Mouse (Mus musculus) ES-E14 (cell line): ENCODE results near the gene Tnfsfm13. TPM values are rescaled to one million over a fixed set of nuclear protein-coding genes. Genes with fewer than 3 reads are reported as not detected.

Experiments used
- DNase-seq: peaks from one replicate; pipeline ENCODE4 v3.0.0-alpha.2; 2013; ENCODE audit warnings: low read depth, low spot score
- H3K27ac ChIP-seq: 2 replicates; pipeline ENCODE4 v1.5.1; 2012; ENCODE audit warnings: low read depth, mild to moderate bottlenecking, low read length, moderate library complexity, mixed read lengths; ENCODE audit not compliant: poor library complexity, insufficient read depth, severe bottlenecking
- H3K36me3 ChIP-seq: 2 replicates; pipeline ENCODE4 v1.6.1; 2012; ENCODE audit warnings: mild to moderate bottlenecking, low read length, moderate library complexity, mixed read lengths; ENCODE audit not compliant: control insufficient read depth, poor library complexity, insufficient read depth, severe bottlenecking
- H3K4me1 ChIP-seq, 2 experiments: fragments of 150-350 bp in 1 of 2; sonication (generic) in 1 of 2; 2 replicates each; pipeline ENCODE4 v1.6.1; 2012; ENCODE audit warnings: low read length in 2 of 2, mild to moderate bottlenecking in 1 of 2, mixed read lengths in 1 of 2; ENCODE audit not compliant: control insufficient read depth in 2 of 2, insufficient read depth in 2 of 2, poor library complexity in 1 of 2
- H3K4me3 ChIP-seq, 2 experiments: fragments of 150-350 bp in 1 of 2; sonication (generic) in 1 of 2; 2 replicates each; pipeline ENCODE4 v1.5.1; 2012; ENCODE audit warnings: low read length in 2 of 2, low read depth in 1 of 2, mild to moderate bottlenecking in 1 of 2, mixed read lengths in 1 of 2; ENCODE audit not compliant: insufficient read depth in 1 of 2, poor library complexity in 1 of 2, severe bottlenecking in 1 of 2
- H3K9ac ChIP-seq: 2 replicates; pipeline ENCODE4 v1.6.1; 2012; ENCODE audit warnings: low read depth, mild to moderate bottlenecking, low read length, mixed read lengths; ENCODE audit not compliant: poor library complexity, insufficient read depth, severe bottlenecking
- H3K9me3 ChIP-seq: fragments of 150-350 bp; sonication (generic); 2 replicates; pipeline ENCODE4 v1.6.1; 2012; ENCODE audit warnings: low read depth, mild to moderate bottlenecking, low read length; ENCODE audit not compliant: control insufficient read depth, insufficient read depth
- CHD2 ChIP-seq: IDR thresholded peaks from 2 replicates; pipeline ENCODE4 v1.6.1; 2014; ENCODE audit warnings: mild to moderate bottlenecking, low read depth, low read length, inconsistent platforms
- HCFC1 ChIP-seq: IDR thresholded peaks from 2 replicates; pipeline ENCODE4 v1.6.1; 2012; ENCODE audit warnings: low read length, inconsistent platforms, borderline replicate concordance; ENCODE audit not compliant: insufficient read depth
- MAFK ChIP-seq: IDR thresholded peaks from 2 replicates; pipeline ENCODE4 v1.6.1; 2014; ENCODE audit warnings: mild to moderate bottlenecking, low read depth, low read length, inconsistent platforms; ENCODE audit not compliant: insufficient read depth
- ZC3H11A ChIP-seq: IDR thresholded peaks from 2 replicates; pipeline ENCODE4 v1.6.1; 2012; ENCODE audit warnings: low read depth, mild to moderate bottlenecking, inconsistent platforms, low read length, borderline replicate concordance
- ZNF384 ChIP-seq: IDR thresholded peaks from 2 replicates; pipeline ENCODE4 v1.6.1; 2012; ENCODE audit warnings: low read depth, low read length, inconsistent platforms
- in situ Hi-C, 2 experiments: fragments of 600-800 bp; cut with MboI; formaldehyde crosslinking; loops; one replicate each; pipeline ENCODE4 v1.15.1; 2025; ENCODE audit warnings: low sequenced_read_pairs in 2 of 2, inconsistent platforms in 1 of 2; ENCODE audit not compliant: unreplicated experiment in 2 of 2
- total RNA-seq: library from RNA; depleted of rRNA; stranded (reverse); fragments of 300-350 nt; gene quantifications from 2 replicates; pipeline ENCODE4 v1.2.3, GENCODE M21; 2012

Tnfsfm13 gene
- total RNA-seq, 1 experiment = 13.7 TPM

DNA sequence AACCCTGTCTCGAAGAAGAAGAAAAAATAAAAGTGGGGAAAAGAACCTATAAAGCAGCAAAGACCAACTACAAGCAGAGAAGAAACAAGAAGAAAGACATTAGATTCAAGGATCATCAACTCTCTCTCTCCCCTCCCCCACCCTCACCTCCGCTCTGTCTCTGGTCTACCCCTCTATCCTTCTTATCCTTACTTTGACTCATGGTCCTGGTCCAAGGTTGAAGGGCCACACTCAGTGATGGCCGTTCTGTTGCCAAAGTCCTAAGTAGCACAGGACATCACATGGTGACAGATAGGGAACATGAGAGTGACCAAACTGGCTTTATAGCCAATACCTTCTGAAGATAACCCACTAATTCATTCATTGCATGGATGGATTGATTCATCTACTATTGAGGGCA lies 1.5 kb upstream of the Tnfsfm13 start:
- H3K4me1 ChIP-seq = peaks cover 10 to 33% of the 10 kb centered on the region in 2 experiments
- TF ChIP-seq ZNF384 = no peak
- no peak overlapping the region for H3K4me3 ChIP-seq
- no peak for DNase-seq
- no peaks in the 10 kb centered on the region for H3K9me3 ChIP-seq
- in situ Hi-C loops = no loop called here
- no peaks in the 10 kb centered on the region for H3K36me3 ChIP-seq
- H3K27ac ChIP-seq = no peak overlapping the region; the same call in 1 of the 2 replicates
- peak overlapping the region; percentile 26; the same call in 1 of the 2 replicates for H3K9ac ChIP-seq

GRCm38 (mm10) chr11:69695046-69695360 lies 895 bp downstream of the Tnfsfm13 start:
- Histone ChIP-seq H3K36me3 (peaks cover 8% of the 10 kb centered on the region; the same call in 1 of the 2 replicates), H3K9ac (peak overlapping the region; percentile 78; the same call in 1 of the 2 replicates), H3K9me3 (no peaks in the 10 kb centered on the region), H3K27ac (no peak overlapping the region), H3K4me3 (peak overlapping the region; percentile 55 to 66; a peak in 2 of 4 replicates), H3K4me1 (peaks cover 9 to 34% of the 10 kb centered on the region in 2 experiments)
- no peak for DNase-seq
- in situ Hi-C loops = no loop called here
- TF ChIP-seq ZNF384 = no peak
- no peak for TF ChIP-seq CHD2
- TF ChIP-seq ZC3H11A = no peak
- no peak for TF ChIP-seq HCFC1
- no peak for TF ChIP-seq MAFK

DNA sequence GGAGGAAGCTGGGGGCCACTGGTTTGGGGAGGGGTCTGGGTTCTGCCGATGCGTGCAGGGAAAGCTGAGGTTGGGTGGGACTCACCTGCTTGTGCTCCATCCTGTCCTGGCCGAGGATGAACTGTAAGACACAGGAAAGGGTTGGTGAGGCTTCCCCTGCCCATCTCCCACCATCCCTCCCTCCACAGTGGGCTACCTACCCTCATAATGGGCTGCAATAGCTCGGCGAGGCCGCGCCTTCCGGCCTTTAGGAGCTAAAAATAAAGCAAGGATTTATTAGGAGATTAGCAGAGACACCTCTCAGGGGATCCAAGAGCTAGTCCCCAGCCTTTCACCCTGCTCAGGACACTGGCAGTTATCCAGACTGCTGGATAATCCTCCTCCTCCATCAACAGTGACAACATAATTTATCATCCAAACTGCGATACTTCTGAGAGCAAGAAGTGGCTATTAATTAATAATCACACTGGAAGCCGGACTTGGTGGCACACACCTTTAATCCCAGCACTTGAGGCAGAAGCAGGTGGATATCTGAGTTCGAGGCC lies 2.4 kb downstream of the Tnfsfm13 start:
- Histone ChIP-seq H3K4me1 (peaks cover 12 to 35% of the 10 kb centered on the region in 2 experiments), H3K9ac (no peak overlapping the region), H3K9me3 (no peaks in the 10 kb centered on the region), H3K36me3 (peaks cover 8% of the 10 kb centered on the region; the same call in 1 of the 2 replicates), H3K27ac (no peak overlapping the region), H3K4me3 (no peak overlapping the region)
- no peak for DNase-seq
- TF ChIP-seq HCFC1 (no peak), ZNF384 (no peak), MAFK (no peak), CHD2 (no peak), ZC3H11A (no peak)
- in situ Hi-C loops = no loop called here

DNA sequence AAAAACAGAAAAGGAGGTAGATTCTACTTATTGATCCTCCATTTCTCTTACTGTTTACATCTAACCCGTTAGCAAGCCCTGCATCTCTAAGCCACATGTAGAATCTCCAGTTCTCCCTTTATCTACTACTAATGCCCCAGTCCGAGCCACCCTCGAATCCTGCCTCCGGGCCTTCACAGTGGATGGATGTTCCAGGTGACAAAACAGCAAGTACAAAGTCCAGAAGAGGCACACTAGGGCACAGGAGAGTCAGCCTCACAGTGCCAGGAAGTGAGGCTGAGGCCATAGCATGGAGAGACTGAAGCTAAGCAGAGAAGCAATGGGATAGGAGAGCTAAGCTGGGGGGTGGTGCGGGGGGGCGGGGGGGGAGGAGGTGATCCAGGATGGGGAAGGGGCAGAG lies 3.0 kb downstream of the Tnfsfm13 start:
- Histone ChIP-seq H3K9me3 (no peaks in the 10 kb centered on the region), H3K27ac (no peak overlapping the region), H3K4me3 (no peak overlapping the region), H3K9ac (no peak overlapping the region), H3K4me1 (peaks cover 12 to 35% of the 10 kb centered on the region in 2 experiments), H3K36me3 (peaks cover 8% of the 10 kb centered on the region; the same call in 1 of the 2 replicates)
- DNase-seq = no peak
- in situ Hi-C loops = no loop called here
- no peak for TF ChIP-seq CHD2
- no peak for TF ChIP-seq HCFC1
- TF ChIP-seq MAFK = no peak
- TF ChIP-seq ZC3H11A = no peak
- TF ChIP-seq ZNF384 = no peak
